Mouse (Mus musculus) urinary bladder, postnatal 36 days (tissue): ENCODE data around the gene Lsm2.
"Not testable (repeated sequence)": the region's sequence is repeated elsewhere in the genome, so short reads cannot be mapped to it uniquely, and the experiment has no call there.

Experiments used
- DNase-seq, 2 experiments: peaks; one replicate each; pipeline ENCODE4 v3.0.0; 2022; ENCODE audit warnings: low spot score in 2 of 2, mixed read lengths in 1 of 2

Lsm2 gene

GRCm38 (mm10) chr17:34984218-34984617 is 2.6 kb downstream of the Lsm2 start:
- DNase-seq: no peak

- no peak for DNase-seq
Observed at GRCm38 (mm10) chr17:34994751-34995150, 13.1 kb downstream of the Lsm2 start.

DNA sequence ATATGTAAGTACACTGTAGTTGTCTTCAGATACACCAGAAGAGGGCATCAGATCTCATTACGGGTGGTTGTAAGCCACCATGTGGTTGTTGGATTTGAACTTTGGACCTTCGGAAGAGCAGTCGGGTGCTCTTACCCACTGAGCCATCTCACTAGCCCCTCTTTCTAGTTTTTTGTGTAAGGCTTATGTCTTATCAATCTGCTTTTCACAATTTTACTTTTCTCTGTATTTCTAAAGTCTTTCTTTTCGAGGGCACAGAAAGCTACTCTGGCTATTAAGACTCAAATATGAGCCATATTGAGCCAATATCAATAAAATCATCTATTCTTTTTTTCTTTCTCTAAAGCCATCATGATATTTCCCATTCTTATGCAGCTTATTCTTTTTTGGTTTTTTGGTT is 13.5 kb downstream of the Lsm2 start:
- DNase-seq: not testable (repeated sequence)

GRCm38 (mm10) chr17:34995927-34996326 is 14.3 kb downstream of the Lsm2 start:
- not testable (repeated sequence) for DNase-seq

DNA sequence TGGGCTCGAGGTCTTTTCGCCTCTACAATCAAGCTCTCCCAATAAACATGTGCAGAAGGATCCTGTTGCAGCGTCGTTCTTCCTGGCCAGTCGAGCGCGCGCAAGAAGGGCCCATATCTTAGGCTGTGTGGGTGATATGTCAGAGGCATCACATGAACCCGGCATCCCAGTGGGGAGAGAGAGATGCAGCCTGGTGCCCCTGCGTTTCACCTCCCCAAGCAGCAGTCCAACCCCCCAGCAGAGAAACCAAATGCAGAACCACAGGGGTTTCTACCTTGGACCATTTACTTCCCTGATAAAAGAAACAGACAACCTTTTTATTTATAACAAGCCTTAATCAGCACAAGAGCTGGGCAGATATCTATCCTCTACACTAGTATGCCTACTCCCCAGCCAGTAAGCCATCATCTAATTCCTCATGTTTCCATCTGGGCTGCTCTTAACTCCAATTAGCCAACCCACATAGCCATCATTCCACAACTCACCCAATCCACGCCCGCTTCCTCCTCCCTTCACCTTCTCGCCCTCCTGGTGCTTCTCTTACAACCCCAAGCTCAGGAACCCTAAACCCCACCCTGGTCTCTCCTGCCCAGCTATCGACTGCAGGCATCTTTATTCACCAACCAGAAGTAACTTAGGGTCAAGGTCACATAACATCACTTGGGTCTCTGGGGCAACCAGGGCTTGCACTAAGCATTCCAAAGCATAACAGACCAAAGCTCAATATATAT is 14.9 kb downstream of the Lsm2 start:
- no peak for DNase-seq

DNA sequence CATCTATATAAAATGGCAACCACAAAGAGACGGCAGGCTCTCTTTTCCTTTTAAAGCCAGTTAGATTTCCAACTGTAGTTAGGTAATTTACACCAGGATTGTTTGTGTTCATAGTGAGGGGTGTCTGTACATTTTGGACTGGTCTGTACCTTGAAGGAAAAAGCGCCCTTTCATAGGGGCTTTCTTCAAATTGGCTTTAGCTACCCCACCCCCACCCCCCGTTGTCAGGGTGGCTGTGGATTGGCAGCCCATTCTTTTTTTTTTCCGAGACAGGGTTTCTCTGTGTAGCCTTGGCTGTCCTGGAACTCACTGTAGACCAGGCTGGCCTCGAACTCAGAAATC is 15.5 kb downstream of the Lsm2 start:
- DNase-seq: no peak

- DNase-seq: no peak
Observed at GRCm38 (mm10) chr17:34998526-34999430, 17.1 kb downstream of the Lsm2 start.

- not testable (repeated sequence) for DNase-seq
Observed at GRCm38 (mm10) chr17:34999871-35000716, 18.4 kb downstream of the Lsm2 start.

DNA sequence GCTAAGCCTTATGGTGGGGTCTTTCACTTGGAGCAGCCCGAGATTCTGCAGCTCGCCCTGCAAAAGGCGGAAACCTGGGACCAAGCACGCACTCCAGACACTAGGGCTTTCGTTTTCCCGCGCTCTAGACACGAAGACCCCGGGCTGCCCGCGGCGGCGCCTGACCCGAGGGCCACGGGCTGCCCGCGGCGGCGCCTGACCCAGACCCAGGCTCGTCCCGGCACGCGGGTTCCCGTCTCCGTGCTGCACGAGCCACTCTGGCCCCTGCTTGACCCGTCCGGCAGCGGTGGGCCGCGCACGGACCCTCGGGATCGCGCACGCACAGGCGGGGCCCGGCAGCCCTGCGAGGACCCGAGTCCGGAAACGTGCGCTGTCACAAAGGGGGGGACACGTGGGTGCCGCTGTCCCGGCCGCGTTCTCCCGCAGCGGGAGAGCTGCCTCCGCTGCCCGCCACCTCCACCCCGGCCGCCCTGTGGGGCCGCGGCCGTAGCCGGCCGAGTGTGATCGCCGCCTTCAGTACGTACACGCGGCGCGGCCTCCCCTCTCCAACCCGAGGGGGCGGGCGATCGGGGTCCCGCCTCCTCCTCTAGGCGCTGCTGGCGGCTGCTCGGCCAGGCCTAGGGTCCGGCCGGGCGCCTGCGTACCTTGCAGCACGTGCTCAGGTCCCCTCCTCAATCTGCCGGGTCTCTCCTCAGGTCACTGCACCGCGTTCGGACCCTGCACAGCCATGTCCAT is 19.2 kb downstream of the Lsm2 start, which contains the start of gene Vars:
Vars (plus strand) TSS at position 271 of the 735 bp plus-strand sequence.
- DNase-seq: peak; percentile 82 to 85

DNA sequence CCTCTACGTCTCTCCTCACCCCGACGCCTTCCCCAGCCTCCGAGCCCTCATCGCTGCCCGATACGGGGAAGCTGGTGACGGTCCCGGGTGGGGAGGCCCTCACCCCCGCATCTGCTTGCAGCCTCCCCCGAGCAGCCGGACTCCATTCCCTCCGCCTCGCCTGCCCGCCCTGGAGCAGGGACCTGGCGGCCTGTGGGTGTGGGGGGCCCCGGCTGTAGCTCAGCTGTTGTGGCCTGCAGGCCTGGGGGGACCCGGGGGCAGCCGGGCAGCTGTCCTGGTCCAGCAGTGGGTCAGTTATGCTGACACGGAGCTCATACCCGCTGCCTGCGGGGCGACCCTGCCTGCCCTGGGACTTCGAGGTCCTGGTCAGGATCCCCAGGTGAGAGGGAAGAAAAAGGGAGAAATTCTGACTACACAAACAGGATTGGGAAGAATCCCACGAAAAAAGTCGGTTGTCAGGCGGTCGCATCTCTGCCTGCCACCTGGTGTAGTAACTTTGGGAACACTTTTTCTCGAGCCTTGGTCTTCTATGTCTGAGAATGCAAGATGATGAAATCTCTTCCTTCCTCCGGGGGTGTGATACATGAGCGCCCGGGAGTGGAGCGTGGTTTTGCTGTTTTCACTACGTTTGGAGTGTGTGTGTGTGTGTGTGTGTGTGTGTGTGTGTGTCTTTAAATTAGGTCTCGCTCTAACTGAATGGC is 19.9 kb downstream of the Lsm2 start:
- no peak for DNase-seq

DNA sequence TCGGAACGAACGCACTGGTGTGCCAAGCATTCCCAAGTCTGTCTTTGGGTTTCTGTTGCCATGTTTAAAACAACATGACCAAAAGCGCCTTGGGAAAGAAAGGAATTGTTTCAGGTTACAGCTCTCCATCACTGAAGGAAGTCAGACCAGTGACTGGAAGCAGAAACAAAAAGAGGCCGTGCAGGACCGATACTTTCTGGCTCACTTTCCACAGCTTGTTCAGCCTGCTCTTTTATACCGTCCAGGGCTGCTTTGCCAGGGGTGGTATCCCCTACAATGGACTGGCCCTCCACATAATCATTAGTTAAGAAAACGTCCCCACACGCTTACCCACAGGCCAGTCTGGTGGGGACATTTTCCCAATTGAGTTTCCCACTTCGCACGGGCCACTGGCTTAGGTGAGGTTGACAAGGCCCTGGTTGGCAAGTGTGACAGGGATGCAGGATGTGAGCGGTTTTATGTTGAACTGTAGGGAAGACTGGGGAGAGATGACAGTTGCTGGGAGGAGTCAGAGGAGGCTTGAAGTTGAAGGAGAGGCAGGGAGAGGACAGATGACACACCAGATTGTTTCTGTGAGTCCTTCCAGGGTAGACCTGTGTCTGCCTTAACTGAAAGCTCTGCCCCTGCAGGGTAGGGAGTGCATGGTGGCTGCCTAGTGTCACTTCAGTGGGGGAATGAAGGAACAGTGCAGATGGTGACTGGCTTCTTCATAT is 20.6 kb downstream of the Lsm2 start:
- no peak for DNase-seq

GRCm38 (mm10) chr17:35003022-35003838 is 21.6 kb downstream of the Lsm2 start:
- no peak for DNase-seq

- DNase-seq: no peak
Observed at GRCm38 (mm10) chr17:35004075-35004717, 22.5 kb downstream of the Lsm2 start.

DNA sequence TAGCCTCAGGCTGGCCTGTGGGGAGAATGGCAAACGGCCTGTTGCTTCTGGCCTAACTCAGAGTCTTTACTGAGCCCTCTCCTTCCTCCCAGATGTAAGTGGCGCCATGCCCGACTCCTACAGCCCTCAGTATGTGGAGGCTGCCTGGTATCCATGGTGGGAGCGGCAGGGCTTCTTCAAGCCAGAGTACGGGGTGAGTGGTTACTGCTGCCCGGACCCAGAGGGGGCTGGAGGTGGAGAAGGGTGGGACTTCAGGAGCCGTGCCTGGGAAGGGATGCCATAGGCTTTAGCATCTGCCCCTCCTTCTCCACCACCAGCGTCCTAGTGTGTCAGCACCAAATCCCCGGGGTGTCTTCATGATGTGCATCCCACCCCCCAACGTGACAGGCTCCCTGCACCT is 23.5 kb downstream of the Lsm2 start:
- no peak for DNase-seq

- DNase-seq: not testable (repeated sequence)
Observed at GRCm38 (mm10) chr17:35005902-35006301, 24.2 kb downstream of the Lsm2 start.

DNA sequence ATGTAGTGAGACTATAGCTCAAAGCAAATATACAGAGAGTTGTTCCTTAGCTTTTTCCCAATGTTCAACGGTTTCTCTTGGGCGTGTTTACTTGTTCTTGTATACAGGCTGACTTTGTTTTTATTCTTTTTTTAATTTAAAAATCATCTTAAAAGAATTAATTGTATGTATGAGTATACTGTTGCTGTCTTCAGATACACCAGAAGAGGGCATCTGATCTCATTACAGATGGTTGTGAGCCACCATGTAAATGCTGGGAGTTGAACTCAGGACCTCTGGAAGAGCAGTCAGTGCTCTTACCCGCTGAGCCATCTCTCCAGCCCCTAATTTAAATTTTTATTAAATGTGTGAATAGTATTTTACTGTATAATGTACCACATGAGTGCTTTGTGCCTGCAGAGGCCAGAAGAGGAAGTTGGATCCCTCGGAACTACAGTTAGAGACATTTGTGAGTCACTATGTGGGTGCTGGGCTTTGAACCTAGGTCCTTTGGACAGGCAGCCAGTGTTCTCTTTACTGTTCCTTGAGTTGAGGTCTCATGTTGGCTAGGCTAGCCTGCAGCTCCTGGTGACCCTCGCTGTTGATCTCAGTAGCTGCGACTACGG is 25.8 kb downstream of the Lsm2 start:
- no peak for DNase-seq

- DNase-seq: no peak
Observed at GRCm38 (mm10) chr17:35009586-35009985, 27.9 kb downstream of the Lsm2 start.

- no peak for DNase-seq
Observed at GRCm38 (mm10) chr17:35011440-35011839, 29.8 kb downstream of the Lsm2 start.
